In the genomic region with DNA sequence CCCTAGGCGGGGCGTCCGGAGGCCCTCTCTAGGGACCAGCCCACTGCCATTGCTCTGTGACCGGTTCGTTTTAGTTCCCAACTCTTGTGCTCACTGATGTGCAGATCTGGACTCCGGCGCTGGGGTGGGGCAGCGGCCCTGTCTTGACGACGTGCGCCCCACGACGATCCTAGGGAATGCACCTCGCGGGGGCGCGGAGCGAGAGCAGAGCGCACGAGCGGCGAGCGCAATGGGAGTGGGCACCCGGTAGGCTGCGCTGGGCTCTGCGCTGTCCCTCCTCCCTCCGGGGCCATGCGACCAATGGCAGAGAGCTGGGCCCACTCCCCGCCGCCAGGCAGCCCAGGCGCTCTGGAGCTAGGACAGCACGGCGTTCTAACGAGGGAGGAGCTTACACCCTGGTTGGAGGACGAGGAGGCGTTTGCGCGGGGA, we compare ENCODE assay signal across 9 mouse cellular contexts. TPM values are rescaled to one million over a fixed set of nuclear protein-coding genes. Genes with fewer than 3 reads are reported as not detected.
DNase-seq lines count a peak whose midpoint lies in the region.
"Had no signal": no experiment of that assay in that cellular context is flagged by ENCODE, and none has a peak within 500 bp of the region (broad histone marks: within the 10 kb centered on the region; RNA-seq: fewer than 3 reads in every experiment).

A gene (minus strand): TSS at position 245 of the 429 bp plus-strand sequence.

- H3K4me3 ChIP-seq in midbrain, embryonic 10.5 days: peak within 1 kb of the TSS; percentile 67

- intact Hi-C loops in gastrocnemius, postnatal 36 days (cut with DNase I): no loop called here

- H3K9me3 ChIP-seq in midbrain, embryonic 10.5 days (replicated peaks): no peaks in the 10 kb centered on the region

- H3K36me3 ChIP-seq in midbrain, embryonic 10.5 days: no peaks in the 10 kb centered on the region

- H3K4me1 ChIP-seq in midbrain, embryonic 10.5 days: peaks cover 22% of the 10 kb centered on the region

- peak within 1 kb of the TSS; percentile 71; the same call in 1 of the 2 replicates for H3K27ac ChIP-seq in midbrain, embryonic 10.5 days (replicated peaks)

- DNase-seq in gastrocnemius, postnatal 10 days: peak; percentile 10
- DNase-seq in gastrocnemius, postnatal 36 days: no peak
- DNase-seq in adrenal gland, postnatal 25 days: peak; percentile 5
- peak; percentile 37 to 61 for DNase-seq in frontal cortex, postnatal 14 days (ENCODE audit: low spot score in 2 of 2)
- DNase-seq in layer of hippocampus, adult 9-11 months: peak; percentile 83
- DNase-seq in midbrain, embryonic 10.5 days (ENCODE audit: low spot score): peak; percentile 85
- peak; percentile 62 for DNase-seq in telencephalon, adult 2 months (ENCODE audit: low read depth, low spot score)
- no peak for DNase-seq in gastrocnemius, adult 8-10 months (ENCODE audit: low spot score in 2 of 2)

- under 1% methylated on average over 38 of the region's 38 CpGs for whole genome bisulfite sequencing in midbrain, embryonic 10.5 days

- peaks cover 59% of the 10 kb centered on the region for H3K27me3 ChIP-seq in midbrain, embryonic 10.5 days (ENCODE audit: low read depth, poor library complexity, severe bottlenecking)

RNA-seq across cellular contexts. Expression of the gene that starts here (rescaled TPM):
- under 1 TPM; 0.07 to 0.11 TPM for total RNA-seq in gastrocnemius, postnatal 10 days (2021)
- total RNA-seq in gastrocnemius, postnatal 36 days (2021): not detected
- total RNA-seq in adrenal gland, postnatal 25 days (2021): not detected in 2 replicates
- polyA plus RNA-seq in midbrain, embryonic 10.5 days (2016; fragmentation: Nextera tagmentation; extraction: Ambion mirVana): 0.16 and 0.38 TPM in 2 replicates
- not detected for total RNA-seq in gastrocnemius, adult 8-10 months (2022)
- total RNA-seq: MEL had no signal

Comparison
In these comparisons a context has a peak if more than half of its experiments do, and no peak if none do; other contexts are left out.
1. Peak in DNase-seq in gastrocnemius, postnatal 10 days; RNA of the gene not detected or under 1 TPM.
2. Peak in DNase-seq in adrenal gland, postnatal 25 days; RNA of the gene not detected or under 1 TPM.
3. Peak in DNase-seq, H3K4me3 ChIP-seq and H3K27ac ChIP-seq in midbrain, embryonic 10.5 days; RNA of the gene not detected or under 1 TPM.
4. DNase-seq: peak in frontal cortex, postnatal 14 days (2 of 2), layer of hippocampus, adult 9-11 months (single experiment) and telencephalon, adult 2 months (single experiment); none in gastrocnemius, postnatal 36 days (0 of 2) and gastrocnemius, adult 8-10 months (0 of 2).